Mouse (Mus musculus): ENCODE measurements at regions not wholly inside any gene's neighbourhood (a gene's known extent, or its start where the extent isn't known, plus 50 kb on each side); places are given as distances from the start of the nearest gene placed in this dataset.

GRCm38 (mm10) chr12:16268621-16269165, 342.1 kb downstream of the Lpin1 start:
- no peak for ATAC-seq (ENCODE audit: low TSS enrichment)

- no peak for ATAC-seq (ENCODE audit: low TSS enrichment)
These were observed 349.3 kb downstream of the Lpin1 start for GRCm38 (mm10) chr12:16261465-16261864.

- no peak; the same call in 1 of the 2 replicates for ATAC-seq (ENCODE audit: low TSS enrichment)
These were observed 349.8 kb downstream of the Lpin1 start for GRCm38 (mm10) chr12:16260981-16261380.

GRCm38 (mm10) chr12:16260501-16260900, 350.3 kb downstream of the Lpin1 start:
- peak; percentile 83 for ATAC-seq (ENCODE audit: low TSS enrichment)

- no peak for ATAC-seq (ENCODE audit: low TSS enrichment)
These were observed 360.1 kb downstream of the Lpin1 start for GRCm38 (mm10) chr12:16250621-16251020.

- no peak for ATAC-seq (ENCODE audit: low TSS enrichment)
These were observed 360.7 kb downstream of the Lpin1 start for GRCm38 (mm10) chr12:16250096-16250495.

- ATAC-seq (ENCODE audit: low TSS enrichment) = no peak
These were observed 371.0 kb downstream of the Lpin1 start for GRCm38 (mm10) chr12:16239792-16240191.

GRCm38 (mm10) chr12:16237498-16237897, 373.3 kb downstream of the Lpin1 start:
- no peak for ATAC-seq (ENCODE audit: low TSS enrichment)

- no peak for ATAC-seq (ENCODE audit: low TSS enrichment)
These were observed 377.2 kb downstream of the Lpin1 start for GRCm38 (mm10) chr12:16233559-16233958.

GRCm38 (mm10) chr12:16232828-16233227, 377.9 kb downstream of the Lpin1 start:
- no peak for ATAC-seq (ENCODE audit: low TSS enrichment)

- ATAC-seq (ENCODE audit: low TSS enrichment) = peak; percentile 47
These were observed 378.7 kb downstream of the Lpin1 start for GRCm38 (mm10) chr12:16232051-16232450.

GRCm38 (mm10) chr12:16231093-16231492, 379.7 kb downstream of the Lpin1 start:
- peak; percentile 86 for ATAC-seq (ENCODE audit: low TSS enrichment)

- ATAC-seq (ENCODE audit: low TSS enrichment) = no peak
These were observed 385.3 kb downstream of the Lpin1 start for GRCm38 (mm10) chr12:16225428-16225827.

GRCm38 (mm10) chr12:16222836-16223450, 387.8 kb downstream of the Lpin1 start:
- 0 out of 2 replicates have a peak, but pooled peaks have one; percentile 20 for ATAC-seq (ENCODE audit: low TSS enrichment)

- ATAC-seq (ENCODE audit: low TSS enrichment) = no peak
These were observed 388.6 kb downstream of the Lpin1 start for GRCm38 (mm10) chr12:16222205-16222604.

- ATAC-seq (ENCODE audit: low TSS enrichment) = no peak
These were observed 389.6 kb downstream of the Lpin1 start for GRCm38 (mm10) chr12:16221142-16221541.

GRCm38 (mm10) chr12:16220561-16220960, 390.2 kb downstream of the Lpin1 start:
- ATAC-seq (ENCODE audit: low TSS enrichment) = no peak

GRCm38 (mm10) chr12:16218906-16219305, 391.9 kb downstream of the Lpin1 start:
- no peak for ATAC-seq (ENCODE audit: low TSS enrichment)

GRCm38 (mm10) chr12:16210553-16210952, 393.8 kb upstream of the Trib2 start:
- ATAC-seq (ENCODE audit: low TSS enrichment) = no peak

GRCm38 (mm10) chr12:16210111-16210510, 393.4 kb upstream of the Trib2 start:
- ATAC-seq (ENCODE audit: low TSS enrichment) = no peak

- no peak for ATAC-seq (ENCODE audit: low TSS enrichment)
These were observed 388.2 kb upstream of the Trib2 start for GRCm38 (mm10) chr12:16204941-16205340.

GRCm38 (mm10) chr12:16196917-16197316, 380.2 kb upstream of the Trib2 start:
- ATAC-seq (ENCODE audit: low TSS enrichment) = no peak

GRCm38 (mm10) chr12:16191803-16192389, 375.2 kb upstream of the Trib2 start:
- no peak for ATAC-seq (ENCODE audit: low TSS enrichment)
